Mouse (Mus musculus) frontal cortex, postnatal 10 days (tissue): ENCODE measurements around the gene Zfp280d.

ENCODE experiments used
- DNase-seq, 2 experiments: peaks; one replicate each; pipeline ENCODE4 v3.0.0; 2022; ENCODE audit warnings: low spot score in 2 of 2, mixed read lengths in 1 of 2

Gene Zfp280d

DNA sequence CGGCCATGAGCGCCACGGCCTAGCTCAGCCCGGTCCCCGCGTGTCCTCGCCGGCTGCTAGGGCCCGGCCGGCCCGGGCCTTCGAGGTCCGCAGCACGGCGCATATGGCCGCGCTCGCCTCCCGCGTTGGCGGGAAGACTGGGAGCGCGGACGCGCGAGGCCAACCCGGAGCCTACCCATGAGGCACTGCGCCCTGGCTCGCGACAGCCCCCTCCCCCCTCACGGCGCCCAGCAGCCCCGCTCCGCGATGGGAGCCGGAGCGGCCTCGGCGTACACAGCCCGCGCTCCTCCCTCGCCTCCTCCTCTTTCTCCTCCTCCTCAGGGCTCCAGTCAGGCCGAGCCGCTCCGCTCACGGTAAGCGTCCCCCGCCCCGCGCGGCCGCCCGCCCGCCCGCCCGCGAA is at the start of gene Zfp280d:
Zfp280d (plus strand) TSS at position 184 of the 400 bp plus-strand sequence.
- DNase-seq: peak; percentile 88 to 89

DNA sequence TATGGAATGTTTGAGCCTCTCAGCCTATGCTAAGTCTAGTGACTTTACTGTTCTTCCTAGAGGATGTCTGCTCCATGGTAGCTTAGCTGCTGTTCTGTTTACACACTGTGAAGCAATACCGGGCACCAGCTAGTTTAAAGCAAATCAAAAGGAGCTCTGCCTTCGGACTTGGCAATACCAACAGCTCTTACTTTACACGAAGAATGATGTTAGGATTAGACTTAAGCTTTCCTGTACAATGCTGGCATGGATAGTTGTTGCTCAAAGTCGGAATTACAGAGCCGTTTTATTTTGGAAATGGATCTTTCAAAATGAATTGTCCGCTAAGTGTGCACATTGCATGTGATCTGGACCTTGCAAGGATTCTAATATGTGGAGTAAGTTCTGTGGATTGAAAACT is 48.1 kb upstream of the Zfp280d start:
- DNase-seq: no peak

DNA sequence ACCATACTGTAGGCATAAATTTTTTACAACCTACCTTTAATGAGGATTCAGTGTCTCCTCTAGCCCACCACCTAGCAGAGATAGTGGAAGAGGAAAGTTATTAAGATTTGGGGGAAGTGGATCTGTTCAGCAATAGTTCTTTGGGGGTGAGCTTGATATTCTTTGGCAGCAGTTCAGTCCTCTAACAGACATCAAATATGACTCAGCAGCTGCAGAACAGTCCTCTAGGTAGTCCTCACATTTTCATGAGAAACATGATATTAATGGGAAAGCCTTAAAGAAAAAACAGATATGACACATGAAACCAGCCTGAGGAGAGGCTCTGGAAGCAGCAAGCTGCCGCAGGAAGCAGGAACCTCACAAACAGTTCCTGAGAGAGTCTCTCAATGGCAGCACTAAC is 22.0 kb upstream of the Zfp280d start:
- no peak for DNase-seq

DNA sequence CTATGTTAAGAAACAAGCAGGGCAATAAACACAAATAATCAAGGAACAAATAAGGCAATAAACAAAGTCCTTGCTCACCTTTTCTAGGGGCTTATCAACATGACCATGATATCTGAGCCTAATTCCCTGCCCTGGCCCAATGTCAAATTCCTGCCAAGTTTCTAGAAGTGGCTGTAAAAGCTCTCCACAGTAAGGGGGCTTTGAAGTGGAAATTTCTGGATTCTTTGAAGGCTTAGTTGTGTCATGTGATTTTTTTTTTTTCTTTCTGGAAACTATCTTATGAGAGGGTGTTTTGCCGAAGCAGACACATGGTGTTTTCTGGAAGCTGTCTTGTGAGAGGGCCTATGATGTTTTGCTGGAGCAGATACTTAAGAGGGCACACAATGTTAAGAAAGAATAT is 19.4 kb upstream of the Zfp280d start:
- DNase-seq: no peak

DNA sequence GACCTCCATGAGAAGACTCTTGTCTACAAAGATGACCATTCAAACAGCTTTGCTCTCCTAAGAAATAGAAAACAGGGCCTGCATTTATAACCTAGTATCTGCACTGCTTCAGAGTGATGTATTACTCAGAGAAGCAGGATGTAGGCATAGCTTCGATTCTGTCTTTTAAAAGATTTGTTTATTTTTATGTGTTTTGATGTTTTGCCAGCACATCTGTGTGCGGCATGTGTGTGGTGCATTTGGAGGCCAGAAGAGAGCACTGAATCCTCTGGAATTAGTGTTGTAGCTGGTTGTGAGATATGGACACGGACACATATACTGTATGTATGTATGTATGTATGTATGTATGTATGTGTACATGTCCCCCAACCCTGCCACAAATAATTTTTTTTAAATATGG is 18.0 kb upstream of the Zfp280d start:
- no peak for DNase-seq

DNA sequence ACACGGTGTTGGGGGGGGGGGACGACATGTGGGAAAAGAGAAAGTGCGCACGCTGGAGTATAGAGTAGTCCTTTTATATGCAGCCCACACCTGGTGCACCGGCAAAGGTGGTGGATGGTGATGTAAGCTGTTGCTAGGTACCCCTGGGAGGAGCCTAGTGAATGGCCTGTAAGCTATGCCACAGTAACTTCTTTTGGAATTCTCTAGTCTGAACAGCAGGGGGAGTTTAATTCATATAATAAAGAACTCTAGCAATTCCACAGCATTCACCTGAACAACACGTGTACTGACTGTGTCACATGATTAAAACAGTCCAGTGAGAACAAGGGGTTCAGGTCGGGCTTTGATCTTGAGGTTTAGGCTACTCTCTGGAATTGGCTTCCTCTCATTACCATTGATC is 14.3 kb upstream of the Zfp280d start:
- no peak for DNase-seq

DNA sequence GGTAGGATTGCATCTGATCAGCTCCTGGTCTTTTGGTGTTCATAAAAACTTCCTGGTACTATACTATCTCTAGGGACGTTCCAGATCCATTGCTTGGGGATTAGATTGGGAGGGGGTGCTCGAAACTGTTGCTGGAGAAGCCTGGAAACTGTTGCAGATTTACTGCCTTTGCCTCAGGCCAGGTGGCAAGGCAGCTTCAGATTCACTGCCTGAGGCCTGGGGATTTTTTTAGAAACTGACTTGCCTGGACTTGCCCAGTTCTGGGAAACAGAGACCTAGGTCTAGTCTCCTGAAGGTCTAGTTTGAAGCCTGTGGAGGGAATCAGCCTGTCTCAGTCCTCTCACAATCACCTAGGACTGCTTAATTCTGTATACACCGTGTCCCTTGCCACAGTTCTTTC is 9.8 kb upstream of the Zfp280d start:
- no peak for DNase-seq

DNA sequence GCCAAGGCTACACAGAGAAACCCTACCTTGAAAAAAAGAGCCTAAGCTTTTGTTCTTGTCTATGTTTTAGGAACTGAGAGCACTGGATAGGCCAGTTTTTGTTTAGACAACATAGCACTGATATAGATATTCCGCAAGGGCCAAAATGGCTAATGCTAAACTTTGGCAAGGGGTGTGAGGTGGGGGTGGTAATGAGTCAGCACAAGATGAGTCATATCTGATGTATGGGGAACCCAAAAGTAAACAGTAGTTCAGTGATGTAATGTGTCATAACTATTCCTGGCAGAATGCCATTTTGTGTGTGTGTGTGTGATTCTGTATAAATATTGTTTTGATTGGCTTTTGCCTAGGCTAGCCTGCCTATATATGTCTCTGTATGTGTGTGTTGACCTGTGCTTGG is 4.5 kb upstream of the Zfp280d start:
- no peak for DNase-seq

DNA sequence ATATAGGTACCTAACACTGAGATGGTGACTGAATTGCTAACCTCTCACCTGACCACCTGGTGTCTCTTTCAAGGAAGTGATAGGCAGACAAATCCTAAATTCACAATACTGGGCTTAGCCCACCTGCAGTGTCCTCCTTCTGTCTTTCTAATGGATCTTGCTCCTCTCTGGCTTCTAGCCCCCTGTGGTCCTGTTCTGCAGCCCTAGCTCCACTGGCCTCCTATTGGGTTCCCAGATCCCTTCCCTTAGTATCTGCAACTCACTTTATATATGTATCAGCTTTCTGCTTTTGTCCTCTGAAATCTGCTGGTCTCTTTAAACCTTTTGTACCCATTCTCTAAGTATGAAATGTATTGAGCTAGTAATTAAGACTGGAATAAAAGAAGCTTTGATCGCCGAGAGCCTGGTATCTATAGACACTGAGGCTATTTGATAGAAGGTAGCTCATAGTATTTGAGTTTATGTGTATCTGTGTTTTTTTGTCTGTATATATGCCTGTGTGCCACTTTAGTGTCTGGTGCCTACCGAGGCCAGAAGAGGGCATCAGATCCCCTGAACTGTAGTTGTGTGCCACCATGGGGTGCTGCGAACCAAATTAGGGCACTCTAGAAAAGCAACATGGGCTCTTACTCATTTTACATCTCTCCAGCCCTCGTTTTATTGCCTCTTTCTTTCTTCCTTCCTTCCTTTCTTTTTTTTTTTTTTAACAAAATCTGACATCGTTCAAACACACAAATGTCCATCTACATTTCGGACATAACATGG is 832 bp upstream of the Zfp280d start:
- no peak for DNase-seq

DNA sequence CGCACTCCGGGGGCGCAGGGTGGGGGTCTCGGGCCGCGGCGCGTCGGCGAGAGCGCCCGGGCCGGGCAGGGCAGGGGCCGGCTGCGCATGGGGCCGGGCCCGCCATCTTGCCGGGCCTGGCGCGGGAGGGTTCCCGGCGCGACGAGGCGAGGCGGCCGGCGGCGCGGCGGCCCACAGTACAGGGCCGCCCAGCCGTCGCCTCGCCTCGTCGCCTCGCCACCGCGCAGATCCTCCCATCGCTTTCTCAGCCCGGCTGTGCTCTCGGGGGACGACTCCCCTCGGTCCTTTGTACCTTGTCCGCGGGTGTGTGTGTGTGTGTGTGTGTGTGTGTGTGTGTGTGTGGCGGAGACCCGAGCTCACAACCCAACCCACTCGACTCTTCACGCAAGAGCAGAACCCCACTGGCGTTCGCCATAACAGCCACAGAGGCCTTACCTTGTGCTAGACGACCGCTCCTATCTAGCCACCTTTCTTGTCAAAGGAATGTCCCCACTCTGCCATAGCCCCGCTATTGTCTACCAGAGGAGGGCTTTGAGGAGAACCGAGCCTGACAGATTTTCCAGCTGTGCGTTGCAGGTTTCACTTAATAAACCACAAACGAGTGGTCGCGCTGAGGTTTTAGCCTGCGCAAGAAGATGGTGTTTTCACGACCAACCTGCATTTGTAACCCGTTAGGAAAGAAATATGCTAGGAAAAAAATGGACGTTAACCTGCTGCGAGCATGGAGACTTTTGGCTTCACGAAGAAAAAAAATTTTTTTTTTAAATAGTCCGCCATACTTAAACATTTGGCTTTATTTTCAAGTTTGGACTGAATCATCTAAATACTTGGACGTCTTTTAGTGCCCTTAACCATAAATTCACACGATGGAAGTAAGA is 680 bp downstream of the Zfp280d start:
- peak in 1 of 2 experiments; percentile 58 for DNase-seq

DNA sequence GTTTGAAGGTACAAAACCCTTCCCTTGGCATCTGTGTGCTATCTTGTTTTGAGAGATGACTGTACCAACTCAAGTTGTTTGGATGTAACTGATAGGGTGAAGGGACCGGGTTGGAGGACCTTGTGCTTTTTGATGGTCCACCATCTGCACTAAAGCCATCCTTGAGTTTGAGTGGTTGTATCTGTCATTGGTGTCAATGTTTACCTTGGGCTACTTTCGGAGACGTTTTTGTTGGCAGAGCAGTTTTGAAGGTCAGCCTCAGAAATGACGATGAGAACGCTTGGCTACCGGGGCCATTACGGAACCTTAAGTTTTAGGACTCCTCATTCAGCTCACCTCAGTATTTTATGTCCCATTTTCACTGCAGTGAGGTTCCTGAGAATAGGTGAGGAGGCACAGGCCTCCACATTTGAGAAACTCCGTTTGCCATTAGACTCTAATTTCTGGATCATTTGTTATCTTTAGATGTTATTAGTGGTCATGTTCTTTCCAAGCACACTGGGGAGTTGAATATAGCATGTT is 1.4 kb downstream of the Zfp280d start:
- no peak for DNase-seq

DNA sequence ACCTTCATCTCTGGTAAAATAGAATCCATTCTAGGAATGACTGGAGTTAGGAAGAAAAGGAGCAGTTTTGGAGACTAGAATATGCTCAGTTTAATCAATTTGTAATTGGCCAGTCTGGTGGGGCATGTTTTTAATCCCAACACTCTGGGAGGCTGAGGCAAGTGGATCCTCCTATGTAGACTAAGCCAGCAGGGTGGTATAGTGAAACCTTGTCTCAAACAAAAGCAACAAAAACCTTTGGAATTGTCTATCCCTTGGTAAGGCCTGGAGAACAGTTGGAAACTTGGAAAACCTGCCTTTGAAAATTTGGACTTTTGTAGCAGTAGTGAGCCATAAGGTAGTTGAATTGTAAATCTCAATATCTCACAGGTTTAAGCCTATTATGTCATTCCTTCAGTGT is 2.3 kb downstream of the Zfp280d start:
- DNase-seq: no peak

DNA sequence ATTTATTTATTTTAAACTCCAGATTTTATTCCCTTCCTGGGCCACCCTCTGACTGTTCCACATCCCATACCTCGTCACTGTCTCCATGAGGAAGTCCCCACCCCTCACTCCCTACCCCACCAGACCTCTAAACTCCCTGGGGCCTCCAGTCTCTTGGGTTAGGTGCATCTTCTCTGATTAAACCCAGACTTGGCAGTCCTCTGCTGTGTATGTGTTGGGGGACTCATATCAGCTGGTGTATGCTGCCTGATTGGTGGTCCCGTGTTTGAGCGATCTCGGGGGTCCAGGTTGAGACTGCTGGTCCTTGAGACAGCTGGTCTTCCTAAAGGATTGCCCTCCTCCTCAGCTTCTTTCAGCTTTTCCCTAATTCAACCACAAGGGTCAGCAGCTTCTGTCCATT is 5.3 kb downstream of the Zfp280d start:
- no peak for DNase-seq

DNA sequence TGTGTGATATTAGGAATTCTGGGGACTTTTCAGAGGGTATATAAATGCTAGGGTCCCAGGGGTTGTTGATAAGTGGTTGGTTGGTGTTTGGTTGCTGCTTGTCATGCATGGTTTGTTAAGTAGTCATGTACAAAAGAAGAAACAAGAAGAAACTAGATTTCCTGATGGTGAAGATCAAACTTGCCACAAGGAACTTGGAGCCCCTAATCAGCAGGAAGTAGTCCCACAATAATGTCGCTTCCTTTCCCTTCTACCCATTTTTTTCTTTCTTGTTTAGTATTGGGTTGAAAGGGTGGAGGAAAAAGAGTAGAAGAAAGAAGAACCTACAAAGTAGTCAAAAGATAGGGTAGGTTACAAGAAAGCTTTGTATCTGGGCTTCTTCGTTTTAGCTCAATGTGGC is 13.0 kb downstream of the Zfp280d start:
- DNase-seq: no peak

DNA sequence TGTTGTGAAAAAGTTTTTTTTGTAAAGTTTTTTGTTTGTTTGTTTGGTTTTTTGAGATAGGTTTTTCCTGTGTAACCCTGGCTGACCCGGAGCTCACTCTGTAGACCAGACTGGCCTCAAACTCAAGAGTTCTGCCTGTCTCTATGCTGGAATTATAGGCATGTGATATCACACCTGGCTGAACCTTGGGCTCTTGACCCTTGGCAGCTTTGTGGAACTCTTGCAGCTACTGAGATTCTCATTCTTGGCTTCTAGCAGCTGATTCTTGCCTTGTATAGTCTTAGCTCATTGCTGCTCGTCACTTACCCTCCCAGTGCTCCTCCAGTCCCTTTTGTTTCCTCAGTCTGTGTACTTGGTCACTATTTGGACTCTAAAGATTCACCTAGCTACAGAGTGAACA is 13.6 kb downstream of the Zfp280d start:
- DNase-seq: no peak

DNA sequence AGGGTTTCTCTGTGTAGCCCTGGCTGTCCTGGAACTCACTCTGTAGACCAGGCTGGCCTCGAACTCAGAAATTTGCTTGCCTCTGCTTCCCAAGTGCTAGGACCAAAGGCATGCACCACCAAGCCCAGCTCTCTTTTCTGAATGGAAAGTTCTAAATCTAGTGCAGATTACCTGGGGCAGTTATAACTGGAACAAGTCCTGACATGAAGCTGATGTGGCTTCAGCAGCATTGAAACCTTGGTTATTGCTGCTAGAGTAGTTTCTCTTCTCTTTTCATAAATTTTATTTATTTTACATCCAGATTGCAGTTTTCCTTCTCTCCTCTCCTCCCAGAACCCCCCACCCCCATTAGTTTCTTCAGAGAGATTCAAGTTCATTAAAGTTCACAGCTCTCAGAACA is 14.4 kb downstream of the Zfp280d start:
- no peak for DNase-seq

DNA sequence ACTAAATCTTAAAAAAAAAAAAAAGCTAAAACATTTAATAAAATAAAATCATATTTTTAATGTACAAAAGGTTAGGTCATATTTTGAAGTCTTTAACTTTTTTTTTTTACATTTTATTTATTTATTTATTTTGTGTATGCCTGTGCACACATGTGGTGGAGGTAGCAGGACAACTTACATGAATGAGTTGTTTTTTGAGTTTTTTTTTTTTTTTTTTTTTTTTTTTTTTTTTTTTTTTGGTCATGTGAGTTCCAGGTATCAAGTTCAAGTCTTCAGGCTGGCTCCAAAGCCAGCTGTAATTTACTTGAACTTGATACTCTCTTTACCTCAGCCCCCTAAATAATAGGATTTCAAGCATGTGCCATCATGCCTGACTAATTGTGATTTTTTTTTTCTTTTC is 19.4 kb downstream of the Zfp280d start:
- DNase-seq: no peak

DNA sequence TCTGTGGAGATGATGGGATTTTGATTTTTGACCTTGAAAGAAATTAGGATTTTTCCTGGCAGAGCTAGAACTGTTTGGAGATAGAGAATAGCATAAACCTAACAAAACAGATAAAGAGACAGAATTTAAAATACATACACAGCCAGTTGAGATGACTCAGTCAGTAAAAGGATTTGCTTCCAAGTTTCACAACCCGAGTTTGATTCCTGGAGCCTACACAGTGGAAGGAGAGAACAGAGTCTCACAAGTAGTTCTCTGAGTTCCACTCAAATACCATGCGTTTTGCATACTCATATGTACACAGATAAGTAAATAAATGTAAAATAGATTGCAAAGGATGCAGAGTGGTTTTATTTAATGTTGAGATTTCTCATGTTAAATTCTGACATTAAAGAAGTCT is 35.1 kb downstream of the Zfp280d start:
- DNase-seq: no peak

DNA sequence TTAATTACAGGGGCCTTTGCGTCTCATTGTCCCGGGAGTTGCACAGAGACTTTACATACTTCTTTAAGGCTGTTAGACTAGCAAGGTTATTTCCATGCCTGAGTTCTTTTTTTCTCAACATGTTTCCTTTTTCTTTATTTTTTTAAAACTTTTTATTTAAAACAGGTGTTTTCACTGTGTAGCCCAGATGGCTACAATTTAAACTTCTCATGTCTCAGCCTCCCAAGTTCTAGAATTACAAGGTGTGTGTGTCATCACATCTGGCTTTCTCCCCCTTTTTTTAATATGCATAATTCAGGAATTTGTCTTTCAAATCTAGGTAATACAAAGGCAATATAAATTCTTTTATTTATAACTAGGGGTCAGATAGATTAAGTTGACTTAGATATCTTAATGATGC is 58.6 kb downstream of the Zfp280d start:
- DNase-seq: no peak

DNA sequence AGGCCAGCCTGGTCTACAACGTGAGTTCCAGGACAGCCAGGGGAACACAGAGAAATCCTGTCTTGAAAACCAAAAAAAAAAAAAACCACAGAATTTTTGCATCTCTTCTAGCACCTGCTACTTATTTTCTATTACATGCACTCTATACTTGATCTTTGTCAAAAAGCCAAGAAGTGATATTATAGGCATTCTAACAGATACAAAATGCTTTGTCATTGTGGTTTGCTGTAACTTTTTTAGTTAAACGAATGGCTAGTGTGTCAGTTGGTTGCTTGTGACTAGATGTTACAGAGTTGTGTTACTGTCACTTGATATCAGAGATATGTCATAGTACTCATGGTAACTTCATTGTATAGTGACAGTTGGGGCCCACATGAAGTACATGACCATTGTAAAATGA is 61.4 kb downstream of the Zfp280d start:
- DNase-seq: no peak

DNA sequence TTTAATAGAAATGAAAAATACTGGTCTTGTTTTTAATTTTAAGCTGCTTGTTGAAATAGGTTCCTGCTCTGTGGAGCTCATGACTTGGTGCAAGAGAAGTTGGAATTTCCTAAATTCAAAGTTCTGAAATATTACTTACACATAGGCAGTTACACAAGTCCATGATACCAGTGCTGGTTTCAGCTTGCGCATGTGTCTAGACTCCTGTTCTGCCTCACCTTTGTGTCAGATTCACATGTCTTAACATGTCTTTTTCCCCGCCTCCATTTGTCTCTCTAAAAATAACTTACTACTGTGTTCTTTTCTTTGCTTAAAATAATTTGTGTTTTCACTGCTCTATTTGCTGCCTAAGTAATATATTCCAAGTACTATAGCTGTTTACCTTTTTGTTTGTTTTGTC is 64.5 kb downstream of the Zfp280d start:
- DNase-seq: no peak

DNA sequence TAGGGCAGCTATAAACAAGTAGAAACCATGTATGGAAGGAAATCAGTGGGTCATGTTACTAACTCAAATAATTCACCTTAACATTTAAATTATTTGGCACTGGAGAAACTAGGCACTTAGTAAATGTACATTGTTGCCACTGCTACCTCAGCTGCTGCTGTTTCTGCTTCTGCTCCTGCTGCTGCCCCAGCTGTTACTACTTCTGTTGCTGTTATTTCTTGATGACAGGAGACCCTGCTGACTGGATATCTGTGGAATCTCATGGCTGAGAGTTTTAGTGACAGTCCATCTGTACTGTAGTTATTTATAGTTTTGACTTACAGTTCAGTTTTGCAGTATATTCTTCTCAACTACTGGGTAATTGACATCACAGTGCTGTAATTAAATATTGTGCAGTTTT is 69.2 kb downstream of the Zfp280d start:
- no peak for DNase-seq

DNA sequence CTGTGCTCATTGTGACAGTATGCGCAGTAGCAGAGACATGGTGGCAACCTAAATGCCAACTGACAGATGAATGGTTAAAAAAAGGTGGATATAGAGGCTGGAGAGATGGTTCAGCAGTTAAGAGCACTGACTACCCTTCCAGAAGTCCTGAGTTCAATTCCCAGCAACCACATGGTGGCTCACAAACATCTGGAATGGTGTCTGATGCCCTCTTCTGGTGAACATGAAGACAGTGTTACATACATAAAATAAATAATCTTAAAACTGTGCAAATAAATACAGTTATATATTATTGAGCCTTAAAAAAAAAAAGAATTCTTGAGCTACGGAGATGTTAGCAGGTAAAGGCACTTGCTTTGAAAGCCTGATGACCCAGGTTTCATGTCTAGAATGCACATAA is 97.7 kb downstream of the Zfp280d start:
- DNase-seq: no peak
